Mouse (Mus musculus): Measurements from ENCODE around the gene Fry.

- TF ChIP-seq POLR2A (IDR thresholded peaks at IDR 0.05; ENCODE audit: borderline replicate concordance, low read depth, low read length) = no peak
- TF ChIP-seq CTCF (IDR thresholded peaks at IDR 0.05; ENCODE audit: low read depth, low read length) = no peak
Observed at GRCm38 (mm10) chr5:150131166-150131565, 12.7 kb downstream of the Fry start.

Data from bone marrow macrophage, adult 2 months (primary cell).